Mouse (Mus musculus): ENCODE results near the gene Gp9. TPM values are rescaled to one million over a fixed set of nuclear protein-coding genes. Genes with fewer than 3 reads are reported as not detected.

Gp9 gene
- polyA plus RNA-seq, 1 experiment from 2014 or later, result 4.7 TPM

DNA sequence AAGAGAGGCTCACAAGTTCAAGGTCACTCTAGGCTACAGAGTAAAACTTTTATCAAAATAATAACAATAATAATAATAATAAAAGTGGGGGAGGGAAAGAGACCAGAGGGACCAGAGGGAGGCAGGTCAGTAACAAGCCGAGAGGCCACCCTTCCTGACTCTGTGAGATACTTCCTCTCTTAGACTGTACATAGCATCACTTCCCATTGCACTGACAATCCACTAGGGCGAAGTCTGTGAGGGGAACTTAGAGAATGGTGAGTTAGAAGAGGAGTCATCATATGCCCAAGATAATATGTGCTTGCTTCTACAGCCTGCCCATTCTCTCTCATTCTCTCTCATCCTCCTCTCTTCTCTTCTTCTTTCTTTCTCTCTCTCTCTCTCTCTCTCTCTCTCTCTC lies 28.2 kb downstream of the Gp9 start:
- H3K4me2 ChIP-seq, result no peak overlapping the region
- WGBS, result 62% methylated on average over 2 of the region's 2 CpGs

DNA sequence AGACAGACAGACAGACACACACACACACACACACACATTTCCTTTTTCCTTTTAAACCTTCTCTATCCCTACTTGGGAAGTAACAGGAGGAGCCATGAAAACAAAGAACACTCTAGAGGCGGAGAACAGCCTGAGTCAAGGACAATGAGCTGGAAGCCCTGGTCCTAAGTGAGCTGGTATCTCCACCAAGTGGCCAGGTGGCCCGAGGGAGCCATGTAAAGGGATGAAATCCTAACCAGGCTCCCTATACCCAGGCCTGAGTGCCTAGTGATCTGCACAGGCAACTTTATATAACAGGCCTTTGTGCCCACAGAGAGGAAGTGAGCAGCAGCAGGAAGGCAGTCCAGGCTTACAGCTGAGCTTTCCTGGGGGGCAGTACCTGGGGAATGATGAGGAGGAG lies 29.0 kb downstream of the Gp9 start:
- H3K4me1 ChIP-seq, result peaks cover 12% of the 10 kb centered on the region; the same call in 1 of the 2 replicates
- no peaks in the 10 kb centered on the region for H3K36me3 ChIP-seq
- H3K4me2 ChIP-seq, result no peak overlapping the region
- WGBS, result 53% methylated on average over 2 of the region's 2 CpGs
- no peaks in the 10 kb centered on the region for H3K9me3 ChIP-seq
- H3K27ac ChIP-seq, result no peak overlapping the region
- H3K27me3 ChIP-seq, result no peaks in the 10 kb centered on the region
- H3K4me3 ChIP-seq, result no peak overlapping the region
- ATAC-seq (ENCODE audit: borderline replicate concordance, extremely low read depth, low FRiP score, low TSS enrichment), result no peak
- no peak overlapping the region for H3K9ac ChIP-seq

More for the DNA sequence above, 28.2 kb downstream of the Gp9 start:
- Histone ChIP-seq H3K9ac (no peak overlapping the region), H3K27ac (no peak overlapping the region), H3K27me3 (no peaks in the 10 kb centered on the region), H3K4me3 (no peak overlapping the region), H3K36me3 (no peaks in the 10 kb centered on the region), H3K4me1 (peaks cover 12% of the 10 kb centered on the region; the same call in 1 of the 2 replicates), H3K9me3 (no peaks in the 10 kb centered on the region)
- ATAC-seq (ENCODE audit: borderline replicate concordance, extremely low read depth, low FRiP score, low TSS enrichment), result no peak

GRCm38 (mm10) chr6:87807735-87808440 lies 30.0 kb downstream of the Gp9 start:
- Histone ChIP-seq H3K36me3 (no peaks in the 10 kb centered on the region), H3K9ac (no peak overlapping the region)
- WGBS, result 76% methylated on average over 4 of the region's 4 CpGs

GRCm38 (mm10) chr6:87808521-87808920 lies 30.6 kb downstream of the Gp9 start:
- H3K27ac ChIP-seq, result no peak overlapping the region
- no peak overlapping the region for H3K4me3 ChIP-seq
- H3K4me1 ChIP-seq, result peaks cover 20% of the 10 kb centered on the region
- no peak overlapping the region for H3K9ac ChIP-seq
- H3K4me2 ChIP-seq, result no peak overlapping the region
- 75% methylated on average over 3 of the region's 3 CpGs for WGBS
- peaks cover 3% of the 10 kb centered on the region; the same call in 1 of the 2 replicates for H3K36me3 ChIP-seq
- no peak for ATAC-seq (ENCODE audit: borderline replicate concordance, extremely low read depth, low FRiP score, low TSS enrichment)
- H3K27me3 ChIP-seq, result no peaks in the 10 kb centered on the region
- no peaks in the 10 kb centered on the region for H3K9me3 ChIP-seq

More at GRCm38 (mm10) chr6:87807735-87808440, 30.0 kb downstream of the Gp9 start:
- Histone ChIP-seq H3K4me1 (peaks cover 20% of the 10 kb centered on the region), H3K27ac (no peak overlapping the region), H3K27me3 (no peaks in the 10 kb centered on the region), H3K4me2 (no peak overlapping the region), H3K4me3 (no peak overlapping the region), H3K9me3 (no peaks in the 10 kb centered on the region)
- ATAC-seq (ENCODE audit: borderline replicate concordance, extremely low read depth, low FRiP score, low TSS enrichment), result no peak

DNA sequence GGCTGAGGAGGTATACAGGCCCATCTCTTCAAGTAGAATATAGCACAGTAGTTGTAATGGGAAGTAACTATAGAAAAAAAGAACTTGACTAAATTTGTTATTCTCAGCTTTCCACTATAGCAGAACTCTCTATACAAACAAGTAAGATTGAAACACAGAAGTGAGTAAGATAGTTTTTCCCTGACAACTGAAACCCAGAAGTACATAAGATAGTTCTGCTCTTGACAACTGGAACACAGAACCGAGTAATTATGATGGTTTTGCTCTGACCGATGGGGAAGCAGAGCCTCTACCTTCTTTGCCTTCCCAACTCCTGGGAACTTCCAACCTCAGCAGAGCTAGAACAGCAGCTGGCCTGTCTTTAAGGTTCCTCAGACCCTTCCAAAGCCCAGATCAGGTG lies 31.3 kb downstream of the Gp9 start:
- Histone ChIP-seq H3K36me3 (peaks cover 6% of the 10 kb centered on the region; the same call in 1 of the 2 replicates), H3K27ac (no peak overlapping the region), H3K4me2 (no peak overlapping the region), H3K9me3 (no peaks in the 10 kb centered on the region), H3K9ac (no peak overlapping the region), H3K27me3 (no peaks in the 10 kb centered on the region), H3K4me1 (peaks cover 20% of the 10 kb centered on the region), H3K4me3 (no peak overlapping the region)
- ATAC-seq (ENCODE audit: borderline replicate concordance, extremely low read depth, low FRiP score, low TSS enrichment), result no peak
- 90% methylated on average over 2 of the region's 2 CpGs for WGBS

DNA sequence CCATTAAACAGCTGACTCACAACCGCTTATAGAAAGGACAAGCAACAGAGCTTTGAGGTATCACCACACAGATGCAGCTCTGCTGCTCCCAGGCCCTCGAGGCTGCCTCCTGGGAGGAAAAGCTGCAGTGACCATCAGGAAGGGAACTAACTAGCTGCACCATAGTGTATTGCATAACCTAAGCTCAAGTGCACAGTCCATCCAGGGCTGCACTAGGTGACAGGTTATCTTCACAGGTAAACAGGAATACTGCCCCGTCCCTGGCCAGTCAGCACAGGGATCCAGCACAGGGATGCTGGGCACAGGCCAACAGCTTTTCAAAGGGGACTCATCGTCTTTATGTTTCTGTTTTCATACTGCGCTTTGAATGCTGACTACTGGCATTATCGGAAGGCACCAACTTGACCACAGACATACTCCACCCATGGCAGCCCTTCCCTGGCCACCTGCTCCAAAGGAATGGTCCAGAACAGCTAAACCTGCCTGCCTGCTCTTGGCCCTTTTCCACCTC lies 31.8 kb downstream of the Gp9 start:
- no peak overlapping the region for H3K27ac ChIP-seq
- no peaks in the 10 kb centered on the region for H3K27me3 ChIP-seq
- H3K4me2 ChIP-seq, result peak overlapping the region; percentile 89
- no peak overlapping the region for H3K9ac ChIP-seq
- H3K36me3 ChIP-seq, result peaks cover 6% of the 10 kb centered on the region; the same call in 1 of the 2 replicates
- 81% methylated on average over 6 of the region's 6 CpGs for WGBS
- peaks cover 20% of the 10 kb centered on the region for H3K4me1 ChIP-seq
- no peaks in the 10 kb centered on the region for H3K9me3 ChIP-seq
- ATAC-seq (ENCODE audit: borderline replicate concordance, extremely low read depth, low FRiP score, low TSS enrichment), result no peak
- no peak overlapping the region; the same call in 1 of the 2 replicates for H3K4me3 ChIP-seq

GRCm38 (mm10) chr6:87810311-87810710 lies 32.4 kb downstream of the Gp9 start:
- no peaks in the 10 kb centered on the region for H3K9me3 ChIP-seq
- no peak for ATAC-seq (ENCODE audit: borderline replicate concordance, extremely low read depth, low FRiP score, low TSS enrichment)
- H3K36me3 ChIP-seq, result peaks cover 6% of the 10 kb centered on the region; the same call in 1 of the 2 replicates
- peak overlapping the region; percentile 92 for H3K27ac ChIP-seq
- peak overlapping the region; percentile 84 for H3K4me3 ChIP-seq
- H3K27me3 ChIP-seq, result no peaks in the 10 kb centered on the region
- peaks cover 20% of the 10 kb centered on the region for H3K4me1 ChIP-seq
- peak overlapping the region; percentile 77; the same call in 1 of the 2 replicates for H3K9ac ChIP-seq
- H3K4me2 ChIP-seq, result peak overlapping the region; percentile 89
- WGBS, result 31% methylated on average over 6 of the region's 6 CpGs

- ATAC-seq (ENCODE audit: borderline replicate concordance, extremely low read depth, low FRiP score, low TSS enrichment), result peak; percentile 6; the same call in 1 of the 2 replicates
- H3K27ac ChIP-seq, result peak overlapping the region; percentile 92
- H3K4me1 ChIP-seq, result peaks cover 20% of the 10 kb centered on the region
- H3K9ac ChIP-seq, result peak overlapping the region; percentile 77
- under 1% methylated on average over 77 of the region's 77 CpGs for WGBS
- no peaks in the 10 kb centered on the region for H3K27me3 ChIP-seq
- H3K4me3 ChIP-seq, result peak overlapping the region; percentile 84
- H3K9me3 ChIP-seq, result no peaks in the 10 kb centered on the region
- peak overlapping the region; percentile 89 for H3K4me2 ChIP-seq
- peaks cover 6% of the 10 kb centered on the region; the same call in 1 of the 2 replicates for H3K36me3 ChIP-seq
Measured at GRCm38 (mm10) chr6:87810713-87811669, 33.1 kb downstream of the Gp9 start.

- H3K4me3 ChIP-seq, result peak within 1 kb of the TSS; percentile 84
- H3K9me3 ChIP-seq, result no peaks in the 10 kb centered on the region
- no peaks in the 10 kb centered on the region for H3K27me3 ChIP-seq
- peak within 1 kb of the TSS; percentile 77 for H3K9ac ChIP-seq
- H3K36me3 ChIP-seq, result peaks cover 11% of the 10 kb centered on the region; the same call in 1 of the 2 replicates
- WGBS, result under 1% methylated on average over 50 of the region's 56 CpGs
- H3K4me2 ChIP-seq, result peak within 1 kb of the TSS; percentile 89
- H3K4me1 ChIP-seq, result peaks cover 19% of the 10 kb centered on the region
- ATAC-seq (ENCODE audit: borderline replicate concordance, extremely low read depth, low FRiP score, low TSS enrichment), result peak; percentile 97
- peak within 1 kb of the TSS; percentile 92 for H3K27ac ChIP-seq
Measured at GRCm38 (mm10) chr6:87811675-87812338, 33.9 kb downstream of the Gp9 start, which contains the start of gene Rab43. Gene Rab43 (minus strand): TSS chr6:87812164.

- no peaks in the 10 kb centered on the region for H3K27me3 ChIP-seq
- peak overlapping the region; percentile 84 for H3K4me3 ChIP-seq
- peaks cover 18% of the 10 kb centered on the region for H3K36me3 ChIP-seq
- ATAC-seq (ENCODE audit: borderline replicate concordance, extremely low read depth, low FRiP score, low TSS enrichment), result no peak
- no peak overlapping the region for H3K9ac ChIP-seq
- H3K9me3 ChIP-seq, result no peaks in the 10 kb centered on the region
- peaks cover 16% of the 10 kb centered on the region for H3K4me1 ChIP-seq
- WGBS, result 85% methylated on average over 1 of the region's 1 CpGs
- peak overlapping the region; percentile 92 for H3K27ac ChIP-seq
- peak overlapping the region; percentile 89 for H3K4me2 ChIP-seq
Measured at GRCm38 (mm10) chr6:87812656-87813055, 34.8 kb downstream of the Gp9 start.

DNA sequence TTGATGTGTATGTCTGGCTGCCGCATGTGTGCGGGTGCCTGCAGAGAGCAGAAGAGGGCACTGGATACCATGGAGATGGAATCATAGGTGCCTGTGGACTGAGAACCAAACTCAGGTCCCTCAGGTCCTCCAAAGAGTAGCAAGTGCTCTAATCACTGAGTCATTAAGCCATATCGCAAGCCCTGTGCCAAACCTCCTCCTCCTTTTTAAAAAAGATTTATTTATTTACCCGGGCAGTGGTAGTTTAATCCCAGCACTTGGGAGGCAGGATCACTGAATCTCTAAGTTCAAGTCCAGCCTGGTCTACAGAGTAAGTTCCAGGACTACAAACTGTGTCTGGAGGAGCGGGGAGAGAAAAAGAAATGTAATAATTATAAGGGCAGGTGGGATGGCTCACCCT lies 36.6 kb downstream of the Gp9 start:
- H3K9ac ChIP-seq, result no peak overlapping the region
- H3K27ac ChIP-seq, result no peak overlapping the region
- H3K36me3 ChIP-seq, result peaks cover 35% of the 10 kb centered on the region
- H3K4me2 ChIP-seq, result no peak overlapping the region
- 90% methylated on average over 5 of the region's 5 CpGs for WGBS
- H3K4me1 ChIP-seq, result peaks cover 16% of the 10 kb centered on the region
- no peak overlapping the region for H3K4me3 ChIP-seq
- H3K27me3 ChIP-seq, result no peaks in the 10 kb centered on the region
- ATAC-seq (ENCODE audit: borderline replicate concordance, extremely low read depth, low FRiP score, low TSS enrichment), result no peak
- H3K9me3 ChIP-seq, result no peaks in the 10 kb centered on the region

All from lung, embryonic 15.5 days (tissue).